Mouse (Mus musculus) thymus, postnatal 14 days (tissue): Measurements from ENCODE around the gene Lck.

Experiments used
- DNase-seq: peaks from one replicate; pipeline ENCODE4 v3.0.0; 2021

The Lck gene

DNA sequence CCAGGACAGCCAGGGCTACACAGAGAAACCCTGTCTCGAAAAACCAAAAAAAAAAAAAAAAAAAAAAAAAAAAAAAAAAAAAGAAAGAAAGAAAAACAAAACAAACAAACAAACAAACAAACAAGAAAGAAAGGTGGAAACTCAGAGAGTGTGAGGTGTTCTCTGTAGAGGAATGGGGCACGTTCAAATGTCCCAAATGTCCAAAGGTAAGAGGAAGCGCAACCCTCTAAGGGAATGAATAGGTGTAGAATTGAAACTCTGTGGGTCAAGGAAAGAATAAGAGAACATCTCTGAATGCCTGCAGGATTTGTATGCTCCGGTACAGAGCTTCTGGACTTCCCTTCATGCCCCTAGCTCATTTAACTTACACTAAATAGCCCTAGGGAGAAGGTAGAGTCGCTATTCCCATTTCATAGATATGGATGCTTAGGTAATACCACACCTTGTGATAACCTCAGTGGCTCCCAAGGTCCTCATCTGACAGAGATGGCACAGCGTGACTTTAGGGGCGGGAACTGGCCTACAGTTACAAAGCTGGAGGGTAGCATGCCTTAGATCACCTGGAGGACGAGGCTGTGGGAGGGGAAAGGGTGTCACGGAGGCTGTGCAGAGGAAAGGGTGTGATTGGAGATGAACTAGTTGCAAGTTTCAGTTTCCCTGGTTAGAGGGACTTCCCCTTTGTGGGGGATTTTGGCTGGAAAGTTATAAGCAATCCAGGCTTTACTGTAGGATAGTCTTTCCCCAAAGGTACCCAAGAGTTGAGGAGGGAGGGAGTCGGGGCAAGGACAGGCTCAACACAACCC is 65.8 kb downstream of the Lck start:
- no peak for DNase-seq

DNA sequence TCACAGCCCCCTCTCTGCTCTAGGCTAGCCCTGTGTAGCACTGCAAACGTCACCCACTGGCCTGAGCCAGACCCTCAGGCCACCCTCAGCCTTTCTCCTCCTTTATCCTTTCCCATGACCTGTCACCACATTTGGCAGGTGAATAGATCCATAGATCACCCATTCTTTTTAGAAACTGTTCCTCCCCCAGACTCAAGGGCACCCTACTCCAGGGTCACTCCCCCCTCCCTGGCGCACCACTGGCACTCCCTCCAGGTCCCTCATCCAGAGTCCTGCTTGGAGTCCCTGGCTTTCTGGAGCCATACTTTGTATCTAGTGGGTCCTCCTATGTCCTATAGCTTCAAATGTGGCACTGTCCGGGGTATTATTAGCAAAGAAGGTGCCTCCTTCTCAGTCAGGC is 67.9 kb downstream of the Lck start:
- DNase-seq = no peak

DNA sequence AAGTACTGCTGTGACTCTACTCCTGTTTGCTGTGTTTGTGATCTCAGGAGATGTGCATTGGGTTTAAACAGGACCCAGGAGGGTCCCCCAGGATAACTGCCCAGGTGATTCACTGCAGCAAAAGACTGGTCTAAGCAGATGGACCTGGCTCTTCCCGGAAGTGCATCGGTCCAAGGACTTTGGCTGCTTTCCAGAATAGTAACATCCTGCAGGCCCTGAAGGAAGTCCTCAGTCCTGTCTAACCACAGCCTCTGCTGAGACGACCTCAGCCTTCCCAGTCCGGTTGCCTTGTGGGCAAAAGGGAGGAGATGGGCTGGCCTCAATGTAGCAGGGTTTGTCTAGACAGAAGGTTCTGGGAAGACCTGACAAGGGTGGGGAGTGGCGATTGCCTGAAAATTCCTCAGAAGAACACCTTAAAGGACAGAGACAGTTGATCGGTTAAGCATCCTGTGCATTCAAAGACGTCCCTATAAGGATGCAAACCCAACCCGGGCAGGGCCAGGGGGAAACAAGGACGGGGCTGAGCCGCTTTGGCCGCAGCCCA is 70.5 kb downstream of the Lck start:
- no peak for DNase-seq

DNA sequence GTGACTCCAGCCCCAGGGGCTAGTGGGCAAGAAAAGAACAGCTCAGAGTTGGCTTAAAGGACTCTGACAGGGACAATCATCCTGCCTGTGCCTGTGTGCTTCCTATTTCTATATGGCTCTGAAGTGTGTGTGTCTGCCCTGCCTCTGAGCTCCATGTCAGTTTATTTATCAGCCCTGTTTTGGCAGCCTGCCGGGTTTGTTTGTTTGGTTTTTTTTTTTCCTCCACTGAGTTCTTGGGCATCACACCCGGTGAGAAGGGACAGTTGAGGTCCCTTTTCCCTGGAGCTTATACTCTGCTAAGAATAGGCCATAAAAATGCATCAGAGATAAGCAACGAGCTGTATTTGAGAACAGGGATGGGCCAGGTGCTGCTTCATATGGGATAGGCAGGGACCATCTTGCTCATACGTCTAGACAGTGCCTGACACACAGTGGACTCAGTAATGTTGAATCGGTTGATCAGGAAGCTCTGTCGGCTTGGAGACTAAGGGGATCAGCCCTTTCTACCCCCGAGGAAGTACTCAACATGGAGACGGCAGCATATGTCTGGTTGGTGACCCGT is 71.0 kb downstream of the Lck start:
- no peak for DNase-seq

DNA sequence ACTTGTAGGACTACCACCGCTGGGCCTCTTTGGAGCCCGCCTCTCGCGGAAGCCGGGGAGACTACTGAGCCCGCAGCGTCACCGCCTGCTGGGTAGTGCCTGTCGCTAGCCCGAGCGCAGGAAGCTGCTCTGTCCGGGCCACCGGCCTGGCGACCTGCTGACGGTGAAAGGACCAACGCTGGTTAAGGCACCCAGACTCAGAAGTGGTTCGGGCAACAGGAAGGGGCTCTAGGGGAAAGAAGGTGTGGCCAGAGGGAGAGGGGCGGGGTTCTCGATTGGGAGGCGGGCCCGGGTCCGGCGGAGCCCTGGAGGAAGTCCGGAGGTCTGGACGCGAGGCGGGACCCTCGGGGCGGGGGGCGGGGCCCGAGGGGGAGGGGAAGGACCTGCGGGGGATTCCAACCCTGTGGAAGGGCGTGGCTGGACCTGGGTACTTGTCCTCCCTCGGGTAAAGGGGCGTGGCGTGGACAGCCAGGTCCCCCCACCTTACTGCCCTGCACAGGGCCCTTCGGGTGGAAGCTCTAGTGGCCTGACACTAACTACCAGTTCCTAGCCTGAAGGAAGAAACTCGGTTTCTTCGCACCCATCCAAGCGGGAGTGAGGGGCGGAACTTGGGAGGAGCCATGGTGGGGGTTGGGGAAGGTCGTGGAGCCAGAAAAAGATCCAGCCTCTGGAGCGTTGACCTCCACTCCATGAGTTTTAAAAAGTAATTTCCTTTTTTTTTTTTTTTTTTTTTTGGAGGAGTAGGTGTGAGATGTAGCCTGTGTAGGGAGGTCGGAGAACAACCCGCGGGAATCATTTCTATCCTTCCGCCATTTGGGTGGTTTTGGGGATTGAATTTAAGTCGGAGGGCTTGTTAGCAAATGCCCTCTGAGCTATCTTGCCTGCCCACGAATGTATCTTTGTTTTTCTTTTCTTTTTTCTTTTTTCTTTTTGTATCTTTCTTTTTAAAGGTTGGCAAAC is 72.6 kb downstream of the Lck start:
- peak; percentile 84 for DNase-seq

DNA sequence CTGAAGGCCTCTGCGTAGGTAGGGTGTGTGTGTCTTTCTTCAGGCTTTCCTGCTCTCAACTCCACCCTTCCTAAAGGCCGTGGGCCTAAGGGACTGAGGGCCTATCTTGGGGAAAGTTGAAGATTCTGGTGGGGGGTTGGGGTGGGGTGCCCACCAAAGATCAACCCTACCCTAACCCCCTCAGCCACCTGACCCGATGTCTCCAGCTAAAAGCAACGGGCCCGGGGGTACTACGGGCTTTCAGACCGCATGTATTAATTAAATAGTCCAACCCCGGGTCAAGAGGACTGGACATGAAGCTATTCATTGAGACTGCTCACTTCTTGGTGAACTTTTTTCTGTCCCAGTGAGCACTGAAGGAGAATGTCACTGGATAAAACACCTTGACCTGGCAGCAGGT is 73.4 kb downstream of the Lck start:
- no peak for DNase-seq

DNA sequence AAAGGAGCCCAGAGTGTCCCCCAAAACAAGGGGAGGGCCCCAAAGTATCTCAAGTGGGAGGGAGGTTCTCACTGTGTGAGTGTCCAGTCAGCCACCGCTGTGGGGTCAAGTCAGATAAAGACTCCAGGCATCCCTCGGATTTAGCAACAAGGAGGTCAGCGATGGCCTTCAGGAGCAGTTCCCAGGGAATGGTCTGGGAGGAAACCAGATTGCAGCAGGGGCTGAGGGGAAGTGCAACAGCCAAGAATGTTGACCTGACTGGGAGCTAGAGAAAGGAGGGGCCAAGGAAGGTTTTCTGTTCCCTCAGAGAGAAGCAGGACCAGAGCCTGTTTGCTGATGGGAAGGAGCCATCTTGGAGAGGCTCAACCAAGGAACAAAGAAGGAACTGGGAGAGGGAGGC is 74.5 kb downstream of the Lck start:
- no peak for DNase-seq
